Mouse (Mus musculus): ENCODE results near the gene Zc3h12c. TPM values are rescaled to one million over a fixed set of nuclear protein-coding genes. Genes with fewer than 3 reads are reported as not detected.

Zc3h12c gene
- polyA plus RNA-seq (2012; rRNA removed) (2.9 and 3.5 TPM in 2 replicates), polyA plus RNA-seq (2014; fragmentation: Nextera tagmentation; extraction: Ambion mirVana) (4.6 and 4.7 TPM in 2 replicates)

GRCm38 (mm10) chr9:52167863-52168685, at the start of gene Zc3h12c:
Gene Zc3h12c (minus strand): TSS chr9:52168572.
- Histone ChIP-seq H3K4me2 (replicated peaks; ENCODE audit: low read depth, low read length, severe bottlenecking) (peak within 1 kb of the TSS; percentile 60), H3K9me3 (ENCODE audit: control insufficient read depth, low read length) (no peaks in the 10 kb centered on the region), H3K4me3 (replicated peaks; ENCODE audit: low read length) (peak within 1 kb of the TSS; percentile 87), H3K4me1 (ENCODE audit: control insufficient read depth, insufficient read depth, low read length) (peaks cover 10% of the 10 kb centered on the region; the same call in 1 of the 2 replicates), H3K27me3 (ENCODE audit: control insufficient read depth, insufficient read depth, low read length) (peaks cover 9% of the 10 kb centered on the region; the same call in 1 of the 2 replicates), H3K27ac (replicated peaks; ENCODE audit: low read depth, low read length) (peak within 1 kb of the TSS; percentile 91), H3K9ac (ENCODE audit: low read depth, low read length, severe bottlenecking) (peak within 1 kb of the TSS; percentile 97), H3K36me3 (ENCODE audit: control insufficient read depth, insufficient read depth, low read length) (no peaks in the 10 kb centered on the region)
- no peak for TF ChIP-seq POLR2A (IDR thresholded peaks at IDR 0.05; ENCODE audit: borderline replicate concordance, extremely low read depth, insufficient read depth, insufficient read length)
- ATAC-seq (ENCODE audit: low FRiP score, low read depth) (peak; percentile 81), DNase-seq (ENCODE audit: low spot score) (peak; percentile 44)
- under 1% methylated on average over 63 of the region's 100 CpGs for WGBS

DNA sequence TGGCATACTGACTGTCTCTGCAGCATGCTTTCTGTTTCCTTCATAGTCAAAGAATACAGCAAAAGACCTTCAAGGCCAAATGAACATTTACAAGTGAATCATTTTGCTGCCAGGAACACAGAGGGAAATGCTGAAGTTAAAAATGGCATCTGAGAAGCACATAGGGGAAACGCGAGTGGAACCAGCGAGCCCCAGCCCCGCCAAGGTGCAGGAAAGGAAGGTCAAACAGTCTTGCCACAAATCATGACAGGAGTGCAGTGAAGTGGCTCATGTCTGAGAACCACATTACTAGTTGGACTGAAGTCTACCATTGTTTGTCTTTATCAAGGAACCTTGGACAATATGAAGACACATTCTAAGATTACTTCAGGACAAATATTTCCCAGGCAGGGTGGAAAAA, 49.3 kb upstream of the Zc3h12c start:
- Histone ChIP-seq H3K9ac (ENCODE audit: low read depth, low read length, severe bottlenecking) (no peak overlapping the region), H3K27me3 (ENCODE audit: control insufficient read depth, insufficient read depth, low read length) (no peaks in the 10 kb centered on the region), H3K9me3 (ENCODE audit: control insufficient read depth, low read length) (no peaks in the 10 kb centered on the region), H3K4me2 (replicated peaks; ENCODE audit: low read depth, low read length, severe bottlenecking) (no peak overlapping the region), H3K27ac (replicated peaks; ENCODE audit: low read depth, low read length) (no peak overlapping the region), H3K4me3 (replicated peaks; ENCODE audit: low read length) (no peak overlapping the region), H3K36me3 (ENCODE audit: control insufficient read depth, insufficient read depth, low read length) (no peaks in the 10 kb centered on the region), H3K4me1 (ENCODE audit: control insufficient read depth, insufficient read depth, low read length) (no peaks in the 10 kb centered on the region)
- WGBS, result 77% methylated on average over 4 of the region's 4 CpGs
- DNase-seq (ENCODE audit: low spot score), result no peak
- no peak for TF ChIP-seq POLR2A (IDR thresholded peaks at IDR 0.05; ENCODE audit: borderline replicate concordance, extremely low read depth, insufficient read depth, insufficient read length)
- ATAC-seq (ENCODE audit: low FRiP score, low read depth), result no peak

- Histone ChIP-seq H3K4me2 (replicated peaks; ENCODE audit: low read depth, low read length, severe bottlenecking) (no peak overlapping the region), H3K4me1 (ENCODE audit: control insufficient read depth, insufficient read depth, low read length) (no peaks in the 10 kb centered on the region), H3K9ac (ENCODE audit: low read depth, low read length, severe bottlenecking) (no peak overlapping the region), H3K27ac (replicated peaks; ENCODE audit: low read depth, low read length) (no peak overlapping the region), H3K27me3 (ENCODE audit: control insufficient read depth, insufficient read depth, low read length) (no peaks in the 10 kb centered on the region), H3K4me3 (replicated peaks; ENCODE audit: low read length) (no peak overlapping the region), H3K36me3 (ENCODE audit: control insufficient read depth, insufficient read depth, low read length) (no peaks in the 10 kb centered on the region), H3K9me3 (ENCODE audit: control insufficient read depth, low read length) (no peaks in the 10 kb centered on the region)
- ATAC-seq (ENCODE audit: low FRiP score, low read depth) (no peak), DNase-seq (ENCODE audit: low spot score) (no peak)
- TF ChIP-seq POLR2A (IDR thresholded peaks at IDR 0.05; ENCODE audit: borderline replicate concordance, extremely low read depth, insufficient read depth, insufficient read length), result no peak
- 88% methylated on average over 3 of the region's 3 CpGs for WGBS
Measured at GRCm38 (mm10) chr9:52215291-52215690, 46.9 kb upstream of the Zc3h12c start.

DNA sequence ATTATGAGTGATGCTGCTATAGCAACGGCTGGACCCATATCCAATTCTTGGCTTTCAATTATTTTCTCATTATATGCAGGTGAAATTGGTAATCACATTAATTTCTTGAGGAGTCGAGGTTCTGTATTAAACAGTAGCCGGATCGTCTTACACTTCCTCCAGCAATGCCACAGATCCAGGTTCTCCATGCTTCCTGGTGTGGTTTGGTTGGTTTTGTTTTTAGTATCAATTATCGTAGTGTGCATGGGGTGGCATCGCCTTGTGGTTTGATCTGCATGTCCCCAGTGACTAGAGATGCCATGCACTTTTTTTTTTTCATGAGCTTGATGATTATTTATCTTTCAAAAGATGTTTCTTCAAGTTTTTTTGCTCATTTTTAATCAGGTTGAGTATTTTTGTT, 44.0 kb upstream of the Zc3h12c start:
- Histone ChIP-seq H3K9ac (ENCODE audit: low read depth, low read length, severe bottlenecking) (no peak overlapping the region), H3K4me3 (replicated peaks; ENCODE audit: low read length) (no peak overlapping the region), H3K36me3 (ENCODE audit: control insufficient read depth, insufficient read depth, low read length) (no peaks in the 10 kb centered on the region), H3K9me3 (ENCODE audit: control insufficient read depth, low read length) (no peaks in the 10 kb centered on the region), H3K27ac (replicated peaks; ENCODE audit: low read depth, low read length) (no peak overlapping the region), H3K27me3 (ENCODE audit: control insufficient read depth, insufficient read depth, low read length) (no peaks in the 10 kb centered on the region), H3K4me2 (replicated peaks; ENCODE audit: low read depth, low read length, severe bottlenecking) (no peak overlapping the region), H3K4me1 (ENCODE audit: control insufficient read depth, insufficient read depth, low read length) (no peaks in the 10 kb centered on the region)
- TF ChIP-seq POLR2A (IDR thresholded peaks at IDR 0.05; ENCODE audit: borderline replicate concordance, extremely low read depth, insufficient read depth, insufficient read length), result no peak
- ATAC-seq (ENCODE audit: low FRiP score, low read depth) (no peak), DNase-seq (ENCODE audit: low spot score) (no peak)
- WGBS, result 83% methylated on average over 6 of the region's 6 CpGs

DNA sequence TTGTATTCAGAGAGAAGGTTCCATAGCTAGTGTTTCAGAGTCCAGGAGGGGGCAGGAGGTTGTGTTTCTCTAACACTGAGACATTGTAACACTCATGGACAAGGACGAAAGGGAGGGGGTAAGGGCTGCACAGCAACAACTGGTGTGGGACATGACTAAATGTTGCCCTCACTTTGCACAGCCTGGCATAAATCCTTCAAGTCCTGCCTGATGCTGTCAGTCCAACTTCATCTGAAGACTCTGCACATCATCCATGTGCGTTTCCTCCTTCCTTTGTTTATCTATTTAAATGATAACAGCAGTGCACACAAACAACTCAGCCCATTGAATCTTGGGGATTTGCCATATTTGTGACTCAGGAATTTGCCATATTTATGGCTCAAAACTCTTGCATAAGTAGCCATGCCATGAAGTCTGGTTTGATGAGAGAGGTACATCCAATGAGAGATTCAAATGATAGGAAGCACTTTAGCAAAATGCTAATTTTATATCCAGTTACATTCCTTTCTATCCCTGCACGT, 40.2 kb upstream of the Zc3h12c start:
- ATAC-seq (ENCODE audit: low FRiP score, low read depth), result no peak
- Histone ChIP-seq H3K36me3 (ENCODE audit: control insufficient read depth, insufficient read depth, low read length) (no peaks in the 10 kb centered on the region), H3K9me3 (ENCODE audit: control insufficient read depth, low read length) (no peaks in the 10 kb centered on the region), H3K4me2 (replicated peaks; ENCODE audit: low read depth, low read length, severe bottlenecking) (no peak overlapping the region), H3K27ac (replicated peaks; ENCODE audit: low read depth, low read length) (no peak overlapping the region), H3K27me3 (ENCODE audit: control insufficient read depth, insufficient read depth, low read length) (no peaks in the 10 kb centered on the region), H3K4me1 (ENCODE audit: control insufficient read depth, insufficient read depth, low read length) (no peaks in the 10 kb centered on the region), H3K4me3 (replicated peaks; ENCODE audit: low read length) (no peak overlapping the region), H3K9ac (ENCODE audit: low read depth, low read length, severe bottlenecking) (no peak overlapping the region)
- 73% methylated on average over 3 of the region's 3 CpGs for WGBS
- TF ChIP-seq POLR2A (IDR thresholded peaks at IDR 0.05; ENCODE audit: borderline replicate concordance, extremely low read depth, insufficient read depth, insufficient read length), result no peak
- DNase-seq (ENCODE audit: low spot score), result no peak

All from limb, embryonic 14.5 days (tissue).